ENCODE assay signal across 12 mouse cellular contexts in genomic region chrX:7443996-7444421, GRCm38 (mm10).
DNase-seq lines count a peak whose midpoint lies in the region; ATAC-seq and TF ChIP-seq lines count a peak whose summit lies in the region.
"Had no signal": no experiment of that assay in that cellular context is flagged by ENCODE, and none has a peak within 500 bp of the region (broad histone marks: within the 10 kb centered on the region; RNA-seq: fewer than 3 reads in every experiment).

No protein-coding gene starts in this region.

- H3K4me2 ChIP-seq in heart, embryonic 11.5 days = peak overlapping the region; percentile 32; the same call in 1 of the 2 replicates
- H3K4me2 ChIP-seq in intestine, embryonic 15.5 days (replicated peaks) = no peak overlapping the region
- H3K4me2 ChIP-seq in hindbrain, embryonic 12.5 days (replicated peaks) = no peak overlapping the region
- H3K4me2 ChIP-seq in forebrain, embryonic 15.5 days (replicated peaks) = no peak overlapping the region
- H3K4me2 ChIP-seq: neural tube, embryonic 12.5 days had no signal

- no peaks in the 10 kb centered on the region for H3K4me1 ChIP-seq in heart, embryonic 11.5 days (ENCODE audit: control insufficient read depth, insufficient read depth, low read length)
- no peaks in the 10 kb centered on the region for H3K4me1 ChIP-seq in heart, adult 2 months (ENCODE audit: control insufficient read depth, insufficient read depth, low read length)
- no peaks in the 10 kb centered on the region; the same call in 1 of the 2 replicates for H3K4me1 ChIP-seq in intestine, embryonic 15.5 days (replicated peaks)
- no peaks in the 10 kb centered on the region for H3K4me1 ChIP-seq in hindbrain, embryonic 12.5 days
- no peaks in the 10 kb centered on the region for H3K4me1 ChIP-seq in forebrain, embryonic 15.5 days
- H3K4me1 ChIP-seq: neural tube, embryonic 12.5 days had no signal

- H3K9ac ChIP-seq in heart, embryonic 11.5 days (ENCODE audit: low read depth, low read length) = no peak overlapping the region
- no peak overlapping the region for H3K9ac ChIP-seq in heart, adult 2 months (ENCODE audit: low read depth, low read length)
- H3K9ac ChIP-seq in intestine, embryonic 15.5 days = no peak overlapping the region
- no peak overlapping the region for H3K9ac ChIP-seq in hindbrain, embryonic 12.5 days
- H3K9ac ChIP-seq in forebrain, embryonic 15.5 days (replicated peaks) = no peak overlapping the region
- H3K9ac ChIP-seq: neural tube, embryonic 12.5 days had no signal

- no peak overlapping the region for H3K4me3 ChIP-seq in heart, embryonic 11.5 days (ENCODE audit: low read depth, low read length)
- H3K4me3 ChIP-seq in heart, adult 2 months = no peak overlapping the region
- no peak overlapping the region for H3K4me3 ChIP-seq in intestine, embryonic 15.5 days (replicated peaks)
- no peak overlapping the region for H3K4me3 ChIP-seq in hindbrain, embryonic 12.5 days
- H3K4me3 ChIP-seq in forebrain, embryonic 15.5 days = no peak overlapping the region
- H3K4me3 ChIP-seq: megakaryocyte, embryonic 14.5 days; neural tube, embryonic 12.5 days had no signal

- WGBS in heart, embryonic 11.5 days (ENCODE audit: insufficient replicate concordance) = 28% methylated on average over 6 of the region's 6 CpGs
- WGBS in heart, adult 2 months = 40% methylated on average over 6 of the region's 6 CpGs
- 31% methylated on average over 6 of the region's 6 CpGs for WGBS in intestine, embryonic 15.5 days
- 32% methylated on average over 6 of the region's 6 CpGs for WGBS in hindbrain, embryonic 12.5 days
- WGBS in forebrain, embryonic 15.5 days = 28% methylated on average over 6 of the region's 6 CpGs

- no peaks in the 10 kb centered on the region for H3K27me3 ChIP-seq in heart, embryonic 11.5 days (ENCODE audit: control insufficient read depth, insufficient read depth, low read length)
- no peaks in the 10 kb centered on the region for H3K27me3 ChIP-seq in heart, adult 2 months (ENCODE audit: control insufficient read depth, insufficient read depth, low read length)
- no peaks in the 10 kb centered on the region for H3K27me3 ChIP-seq in intestine, embryonic 15.5 days (replicated peaks)
- no peaks in the 10 kb centered on the region for H3K27me3 ChIP-seq in hindbrain, embryonic 12.5 days
- no peaks in the 10 kb centered on the region for H3K27me3 ChIP-seq in forebrain, embryonic 15.5 days
- H3K27me3 ChIP-seq: neural tube, embryonic 12.5 days had no signal

- no peaks in the 10 kb centered on the region for H3K79me2 ChIP-seq in heart, adult 2 months (replicated peaks; ENCODE audit: control insufficient read depth, insufficient read depth, low read length)

- no peak for TF ChIP-seq CTCF in heart, adult 2 months (IDR thresholded peaks at IDR 0.05)

- H3K27ac ChIP-seq in heart, embryonic 11.5 days (ENCODE audit: low read depth, low read length) = peak overlapping the region; percentile 59
- H3K27ac ChIP-seq in heart, adult 2 months = no peak overlapping the region
- no peak overlapping the region for H3K27ac ChIP-seq in intestine, embryonic 15.5 days
- no peak overlapping the region for H3K27ac ChIP-seq in hindbrain, embryonic 12.5 days
- H3K27ac ChIP-seq in forebrain, embryonic 15.5 days (replicated peaks) = no peak overlapping the region
- H3K27ac ChIP-seq: neural tube, embryonic 12.5 days had no signal

- DNase-seq in heart, adult 2 months = no peak
- DNase-seq in MN1 (ENCODE audit: low spot score) = peak; percentile 60
- peak; percentile 55 to 73 for DNase-seq in kidney, postnatal 36 days
- no peak for DNase-seq in thymus, postnatal 4 days
- DNase-seq: gastrocnemius, postnatal 36 days had no signal

- no peak for TF ChIP-seq POLR2A in heart, adult 2 months (IDR thresholded peaks at IDR 0.05; ENCODE audit: insufficient read depth, low read depth, low read length)

- no peaks in the 10 kb centered on the region for H3K9me3 ChIP-seq in heart, embryonic 11.5 days (replicated peaks; ENCODE audit: control insufficient read depth, low read length)
- H3K9me3 ChIP-seq in intestine, embryonic 15.5 days = no peaks in the 10 kb centered on the region
- no peaks in the 10 kb centered on the region for H3K9me3 ChIP-seq in hindbrain, embryonic 12.5 days (replicated peaks)
- H3K9me3 ChIP-seq in forebrain, embryonic 15.5 days = no peaks in the 10 kb centered on the region
- H3K9me3 ChIP-seq: megakaryocyte, embryonic 14.5 days; neural tube, embryonic 12.5 days had no signal

- TF ChIP-seq EP300 in heart, adult 2 months (IDR thresholded peaks at IDR 0.05; ENCODE audit: insufficient read depth, low read depth, low read length) = no peak

- intact Hi-C loops in heart, adult 2 months (cut with DNase I) = no loop called here

- ATAC-seq in heart, embryonic 11.5 days (replicated peaks; ENCODE audit: insufficient number of reproducible peaks, low FRiP score, low TSS enrichment) = no peak; the same call in 1 of the 2 replicates
- ATAC-seq in intestine, embryonic 15.5 days = peak; percentile 73
- no peak for ATAC-seq in hindbrain, embryonic 12.5 days (ENCODE audit: low FRiP score)
- ATAC-seq in forebrain, embryonic 15.5 days (replicated peaks) = no peak
- ATAC-seq: inflammation-experienced regulatory T-cells, adult 6 months had no signal

- H3K36me3 ChIP-seq in heart, embryonic 11.5 days (ENCODE audit: control insufficient read depth, insufficient read depth, low read length) = no peaks in the 10 kb centered on the region
- no peaks in the 10 kb centered on the region for H3K36me3 ChIP-seq in heart, adult 2 months (ENCODE audit: control insufficient read depth, insufficient read depth, low read length)
- no peaks in the 10 kb centered on the region for H3K36me3 ChIP-seq in intestine, embryonic 15.5 days
- no peaks in the 10 kb centered on the region for H3K36me3 ChIP-seq in hindbrain, embryonic 12.5 days
- H3K36me3 ChIP-seq in forebrain, embryonic 15.5 days = no peaks in the 10 kb centered on the region
- H3K36me3 ChIP-seq: neural tube, embryonic 12.5 days had no signal

Comparison
In these comparisons a context has a peak if more than half of its experiments do, and no peak if none do; other contexts are left out.
1. DNase-seq: peak in MN1 (single experiment) and kidney, postnatal 36 days (2 of 2); none in heart, adult 2 months (0 of 2) and thymus, postnatal 4 days (single experiment).